Mouse (Mus musculus): Measurements from ENCODE around the gene Nsmce4a. TPM values are rescaled to one million over a fixed set of nuclear protein-coding genes. Genes with fewer than 3 reads are reported as not detected.
"Not testable (repeated sequence)": the region's sequence is repeated elsewhere in the genome, so short reads cannot be mapped to it uniquely, and the experiment has no call there.

The Nsmce4a gene
- polyA plus RNA-seq, 1 experiment from 2014 or later: 152 TPM

DNA sequence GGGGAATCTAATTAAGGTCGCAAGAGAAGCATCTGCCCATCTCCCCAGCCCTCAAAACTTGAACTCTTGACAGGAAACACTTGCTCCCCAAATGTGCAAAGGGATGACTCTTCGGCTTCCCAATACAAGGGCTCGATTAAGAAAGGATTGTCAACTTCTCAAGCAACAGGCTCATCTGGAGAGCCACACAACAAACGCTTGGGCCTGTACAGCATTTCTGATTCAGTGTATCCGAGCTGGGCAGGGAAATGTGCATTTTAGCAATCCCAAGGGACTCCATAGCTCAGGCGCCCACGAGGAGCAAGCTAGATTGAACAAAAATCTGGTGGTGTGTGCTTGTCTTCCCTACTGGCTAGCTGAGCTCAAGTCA lies 26.5 kb downstream of the Nsmce4a start:
- H3K27ac ChIP-seq: peak overlapping the region; percentile 98
- peaks cover 40% of the 10 kb centered on the region for H3K36me3 ChIP-seq
- peak overlapping the region; percentile 81 for H3K4me3 ChIP-seq
- peaks cover 11% of the 10 kb centered on the region for H3K4me1 ChIP-seq
- H3K9me3 ChIP-seq: no peaks in the 10 kb centered on the region
- no peak for DNase-seq (ENCODE audit: low spot score)
- no peaks in the 10 kb centered on the region for H3K27me3 ChIP-seq (ENCODE audit: insufficient read depth, poor library complexity, severe bottlenecking)
- 7% methylated on average over 7 of the region's 7 CpGs for WGBS

DNA sequence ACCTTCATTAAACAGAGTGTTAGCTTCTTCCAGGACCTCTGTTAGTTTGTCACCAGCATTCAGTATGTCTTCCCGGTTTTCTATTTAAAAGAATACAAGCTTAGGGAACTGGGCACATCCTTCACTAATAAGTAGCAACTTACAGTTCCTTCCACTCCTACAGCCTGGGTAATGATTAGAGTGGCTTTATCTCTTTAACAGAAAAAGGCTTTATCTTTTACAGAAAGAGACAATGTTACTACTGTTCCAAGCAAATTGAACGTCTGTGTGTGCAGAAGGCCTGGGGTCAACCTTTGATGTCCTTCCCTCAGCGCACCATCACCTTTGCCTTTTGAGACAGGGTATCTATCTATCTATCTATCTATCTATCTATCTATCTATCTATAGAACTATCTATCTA lies 27.0 kb downstream of the Nsmce4a start:
- WGBS: 58% methylated on average over 3 of the region's 3 CpGs
- Histone ChIP-seq H3K27me3 (ENCODE audit: insufficient read depth, poor library complexity, severe bottlenecking) (no peaks in the 10 kb centered on the region), H3K9me3 (no peaks in the 10 kb centered on the region), H3K36me3 (peaks cover 45% of the 10 kb centered on the region), H3K27ac (peak overlapping the region; percentile 98), H3K4me3 (peak overlapping the region; percentile 81), H3K4me1 (peaks cover 11% of the 10 kb centered on the region)
- no peak for DNase-seq (ENCODE audit: low spot score)

DNA sequence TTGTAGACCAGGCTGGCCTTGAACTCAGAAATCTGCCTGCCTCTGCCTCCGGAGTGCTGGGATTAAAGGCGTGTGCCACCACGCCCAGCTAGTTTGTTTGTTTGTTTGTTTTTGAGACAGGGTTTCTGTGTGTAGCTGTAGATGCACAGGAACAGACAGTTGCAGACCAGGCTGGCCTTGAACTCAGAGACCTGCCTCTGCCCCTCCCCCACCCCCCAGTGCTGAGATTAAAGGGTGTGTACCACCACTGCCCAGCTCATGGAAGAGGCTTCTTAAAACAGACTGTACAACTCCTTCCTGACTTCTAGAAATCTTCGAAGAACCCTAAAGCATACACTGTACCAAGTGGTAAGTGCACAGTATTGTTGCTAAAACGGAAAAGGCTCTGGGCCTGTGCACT lies 27.5 kb downstream of the Nsmce4a start:
- 0 out of 2 replicates have a peak overlapping the region, but pooled peaks have one; percentile 98 for H3K27ac ChIP-seq
- no peaks in the 10 kb centered on the region for H3K9me3 ChIP-seq
- DNase-seq (ENCODE audit: low spot score): peak; percentile 54
- peaks cover 48% of the 10 kb centered on the region for H3K36me3 ChIP-seq
- H3K4me1 ChIP-seq: peaks cover 11% of the 10 kb centered on the region
- no peaks in the 10 kb centered on the region for H3K27me3 ChIP-seq (ENCODE audit: insufficient read depth, poor library complexity, severe bottlenecking)
- WGBS: 89% methylated on average over 5 of the region's 5 CpGs
- peak overlapping the region; percentile 81; the same call in 1 of the 2 replicates for H3K4me3 ChIP-seq

DNA sequence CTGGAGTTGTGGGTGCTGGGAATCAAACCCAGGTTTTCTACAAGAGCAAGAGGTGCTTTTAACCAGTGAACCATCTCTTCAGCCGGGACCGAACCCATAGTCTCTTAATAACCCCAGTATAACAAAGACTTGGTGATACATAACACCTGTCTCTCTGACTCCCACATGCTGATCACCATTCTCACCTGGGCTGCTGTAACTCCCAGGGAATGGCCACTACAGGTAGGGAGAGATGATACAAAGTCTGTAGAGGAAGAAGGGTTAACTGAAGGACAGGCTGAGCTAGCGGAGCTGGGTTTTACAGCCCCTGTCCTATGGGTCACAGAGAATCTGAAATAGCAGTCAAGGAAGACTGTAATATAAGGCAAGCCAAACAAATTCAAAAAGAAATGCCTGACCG lies 29.7 kb downstream of the Nsmce4a start:
- WGBS: 95% methylated on average over 4 of the region's 4 CpGs
- H3K27me3 ChIP-seq (ENCODE audit: insufficient read depth, poor library complexity, severe bottlenecking): no peaks in the 10 kb centered on the region
- peaks cover 70% of the 10 kb centered on the region for H3K36me3 ChIP-seq
- peak; percentile 61 for DNase-seq (ENCODE audit: low spot score)
- H3K27ac ChIP-seq: no peak overlapping the region
- no peaks in the 10 kb centered on the region for H3K9me3 ChIP-seq
- H3K4me1 ChIP-seq: peaks cover 11% of the 10 kb centered on the region
- H3K4me3 ChIP-seq: no peak overlapping the region

DNA sequence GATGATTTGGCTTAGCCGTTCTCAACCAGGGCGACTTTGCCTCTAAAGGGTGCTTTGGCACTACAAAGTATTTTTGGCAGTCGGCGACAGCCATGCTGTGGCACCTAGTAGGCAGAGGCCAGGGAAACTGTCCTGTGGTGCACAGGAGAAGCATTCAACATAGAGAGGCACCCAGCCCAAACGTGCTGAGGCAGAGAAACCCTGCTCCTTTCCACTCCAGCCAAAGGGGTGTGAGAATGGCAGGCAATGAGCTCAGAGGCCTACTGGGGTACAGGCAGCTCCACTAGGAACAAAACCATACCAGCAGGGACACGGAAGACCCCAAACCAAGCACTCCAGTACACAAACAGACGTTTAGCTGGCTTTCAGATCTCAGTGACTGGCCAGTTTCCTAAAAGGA lies 32.7 kb downstream of the Nsmce4a start:
- H3K36me3 ChIP-seq: peaks cover 96% of the 10 kb centered on the region
- H3K27me3 ChIP-seq (ENCODE audit: insufficient read depth, poor library complexity, severe bottlenecking): no peaks in the 10 kb centered on the region
- no peak overlapping the region for H3K27ac ChIP-seq
- no peak overlapping the region for H3K4me3 ChIP-seq
- no peaks in the 10 kb centered on the region for H3K4me1 ChIP-seq
- 84% methylated on average over 7 of the region's 7 CpGs for WGBS
- DNase-seq (ENCODE audit: low spot score): peak; percentile 45
- no peaks in the 10 kb centered on the region for H3K9me3 ChIP-seq

DNA sequence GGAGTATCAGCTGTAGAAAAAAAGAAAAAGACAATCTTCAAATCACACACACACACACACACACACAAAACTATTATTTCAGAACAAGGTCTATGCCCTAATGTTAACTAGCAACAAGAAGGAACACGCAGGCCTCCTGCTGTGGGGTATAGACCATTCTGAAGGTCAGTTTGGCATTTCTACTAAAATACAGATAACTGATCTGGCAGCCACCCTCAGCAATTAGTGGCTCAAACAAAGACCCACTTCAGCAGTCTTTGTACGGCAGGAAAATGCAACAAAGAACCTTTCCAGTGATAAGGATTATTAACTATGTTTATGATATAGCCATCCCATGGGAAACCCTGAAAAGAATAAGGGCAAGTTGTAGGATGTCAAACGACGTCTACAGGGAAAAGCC lies 35.9 kb downstream of the Nsmce4a start:
- Histone ChIP-seq H3K27ac (no peak overlapping the region), H3K4me1 (no peaks in the 10 kb centered on the region), H3K27me3 (ENCODE audit: insufficient read depth, poor library complexity, severe bottlenecking) (no peaks in the 10 kb centered on the region), H3K36me3 (peaks cover 92% of the 10 kb centered on the region), H3K4me3 (no peak overlapping the region), H3K9me3 (no peaks in the 10 kb centered on the region)
- WGBS: 90% methylated on average over 4 of the region's 4 CpGs
- DNase-seq (ENCODE audit: low spot score): no peak

DNA sequence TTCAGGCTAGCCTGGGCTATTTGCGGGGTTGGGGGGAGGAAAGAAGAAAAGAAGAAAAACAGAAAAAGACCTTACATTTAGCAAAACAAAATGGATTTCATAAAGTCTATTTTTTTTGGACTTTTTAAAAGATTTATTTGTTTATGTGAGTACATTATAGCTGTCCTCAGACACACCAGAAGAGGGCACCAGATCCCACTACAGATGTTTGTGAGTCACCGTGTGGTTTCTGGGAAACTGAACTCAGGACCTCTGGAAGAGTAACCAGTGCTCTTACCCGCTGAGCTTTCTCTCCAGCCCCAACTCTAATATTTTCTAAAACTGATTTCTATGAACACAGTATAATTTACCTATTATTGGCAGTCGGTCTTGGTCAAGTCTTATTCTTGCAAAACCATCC lies 37.7 kb downstream of the Nsmce4a start:
- H3K4me3 ChIP-seq: no peak overlapping the region
- no peaks in the 10 kb centered on the region for H3K27me3 ChIP-seq (ENCODE audit: insufficient read depth, poor library complexity, severe bottlenecking)
- peak; percentile 16 for DNase-seq (ENCODE audit: low spot score)
- no peaks in the 10 kb centered on the region for H3K9me3 ChIP-seq
- 89% methylated on average over 4 of the region's 4 CpGs for WGBS
- H3K27ac ChIP-seq: no peak overlapping the region
- no peaks in the 10 kb centered on the region for H3K4me1 ChIP-seq
- H3K36me3 ChIP-seq: peaks cover 85% of the 10 kb centered on the region

DNA sequence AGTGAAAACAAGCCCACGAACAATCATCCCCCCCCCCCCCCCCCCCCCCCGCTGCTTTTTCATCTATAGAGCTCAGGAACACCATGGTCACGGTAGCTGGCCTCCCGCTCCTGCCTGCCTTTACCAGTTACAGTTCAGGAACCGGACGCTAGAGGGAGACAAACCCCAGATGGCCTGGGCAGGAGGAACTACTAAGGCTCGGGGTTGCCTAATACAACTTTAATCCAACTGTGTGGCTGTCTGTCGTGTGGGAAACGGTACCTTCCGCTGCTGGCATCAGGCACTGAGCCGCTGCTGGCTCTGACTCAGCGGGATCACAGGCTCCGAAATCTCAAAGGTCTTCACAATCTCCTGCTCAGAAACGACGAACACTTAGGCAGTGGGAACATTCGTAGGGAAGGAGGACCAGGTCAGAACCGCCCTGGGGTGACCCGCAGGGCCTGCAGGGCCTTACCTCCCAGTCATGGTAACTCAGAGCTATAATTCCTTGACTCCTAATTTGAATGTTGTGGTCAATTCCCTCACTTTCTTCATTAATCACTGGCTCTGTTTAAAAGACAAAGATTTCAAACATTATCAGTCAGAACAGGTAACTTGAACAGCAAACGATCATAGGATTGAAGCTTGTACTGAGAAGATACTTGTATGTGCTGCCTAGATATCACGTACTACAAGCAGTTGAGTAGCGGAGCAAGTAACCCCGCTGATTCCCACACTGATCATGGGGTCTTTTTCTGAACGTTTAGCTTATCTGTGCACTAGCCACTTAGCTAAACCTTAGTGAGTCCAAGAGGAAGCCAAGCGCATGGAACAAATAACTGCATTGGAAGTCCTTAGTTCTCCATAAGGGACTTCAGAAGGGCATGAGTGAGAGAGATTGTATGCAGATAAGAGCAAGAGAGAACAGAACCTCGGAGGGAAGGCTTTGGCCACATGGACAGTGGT lies 39.3 kb downstream of the Nsmce4a start:
- no peaks in the 10 kb centered on the region for H3K27me3 ChIP-seq (ENCODE audit: insufficient read depth, poor library complexity, severe bottlenecking)
- 52% methylated on average over 23 of the region's 25 CpGs for WGBS
- peaks cover 78% of the 10 kb centered on the region for H3K36me3 ChIP-seq
- H3K27ac ChIP-seq: no peak overlapping the region
- no peaks in the 10 kb centered on the region for H3K9me3 ChIP-seq
- H3K4me3 ChIP-seq: no peak overlapping the region
- no peaks in the 10 kb centered on the region for H3K4me1 ChIP-seq
- DNase-seq (ENCODE audit: low spot score): peak; percentile 91

DNA sequence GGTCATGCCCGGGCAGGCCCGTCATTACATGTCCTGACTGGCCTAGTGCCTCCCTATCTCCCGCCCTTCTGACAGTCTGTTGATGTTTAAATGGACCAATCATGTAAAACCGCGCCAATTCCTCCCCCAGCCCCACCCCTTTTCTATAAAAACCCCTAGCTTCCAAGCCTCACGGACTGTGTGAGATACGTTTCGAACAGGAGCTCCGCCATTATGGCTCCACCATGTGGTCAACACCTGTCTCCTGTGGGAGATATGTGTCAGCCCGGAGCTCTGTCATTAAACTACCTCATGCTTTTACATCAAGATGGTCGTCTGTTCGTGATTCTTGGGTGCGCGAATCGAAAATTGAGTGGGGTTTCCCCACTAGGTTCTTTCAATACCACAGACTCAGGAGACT lies 41.8 kb downstream of the Nsmce4a start:
- H3K27me3 ChIP-seq (ENCODE audit: insufficient read depth, poor library complexity, severe bottlenecking); H3K9me3 ChIP-seq; DNase-seq (ENCODE audit: low spot score); H3K4me1 ChIP-seq; H3K4me3 ChIP-seq; H3K27ac ChIP-seq: not testable (repeated sequence)
- WGBS: 94% methylated on average over 15 of the region's 15 CpGs
- H3K36me3 ChIP-seq: peaks cover 54% of the 10 kb centered on the region

DNA sequence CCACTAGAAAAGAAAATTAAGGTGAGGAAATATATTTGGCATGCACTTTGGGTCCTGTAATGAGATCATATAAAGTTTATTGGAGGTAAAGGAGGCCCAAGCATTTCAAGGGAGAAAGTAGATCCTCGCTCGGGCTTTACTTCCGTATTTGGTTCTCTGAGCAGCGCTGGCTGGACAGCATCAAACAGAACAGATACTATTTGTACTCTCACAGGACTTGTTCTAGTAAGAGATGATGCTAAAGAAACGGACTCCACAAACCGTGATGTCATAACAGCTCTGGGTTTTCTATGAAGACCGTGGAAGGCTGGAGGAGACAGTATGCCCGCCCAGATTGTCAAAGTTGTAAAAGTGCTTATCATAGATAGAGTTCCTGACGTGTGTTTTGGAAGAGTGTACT lies 45.6 kb downstream of the Nsmce4a start:
- DNase-seq (ENCODE audit: low spot score): no peak
- Histone ChIP-seq H3K4me1 (no peaks in the 10 kb centered on the region), H3K27ac (peak overlapping the region; percentile 42; the same call in 1 of the 2 replicates), H3K27me3 (ENCODE audit: insufficient read depth, poor library complexity, severe bottlenecking) (no peaks in the 10 kb centered on the region), H3K4me3 (no peak overlapping the region), H3K9me3 (no peaks in the 10 kb centered on the region), H3K36me3 (peaks cover 21% of the 10 kb centered on the region)
- WGBS: 73% methylated on average over 9 of the region's 9 CpGs

DNA sequence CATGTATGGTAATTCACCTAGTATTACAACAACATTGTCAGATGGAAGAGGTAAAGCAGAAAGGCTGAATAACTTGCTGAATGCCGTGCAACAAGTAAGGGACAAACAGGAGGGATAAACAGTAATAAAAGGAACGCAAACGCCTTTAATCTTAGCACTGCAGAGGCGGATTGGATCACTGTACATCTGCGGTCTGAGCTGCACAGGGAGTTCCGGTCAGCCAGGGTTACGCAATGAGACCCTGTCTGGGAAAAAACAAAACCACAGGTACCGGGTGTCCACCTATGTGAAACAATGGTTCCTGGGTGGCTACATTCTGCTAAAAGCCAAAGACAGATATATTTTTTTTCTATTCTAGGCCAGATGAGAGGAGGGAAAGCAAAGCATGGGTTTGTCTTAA lies 49.5 kb downstream of the Nsmce4a start:
- WGBS: 91% methylated on average over 8 of the region's 8 CpGs
- Histone ChIP-seq H3K4me1 (peaks cover 14% of the 10 kb centered on the region), H3K9me3 (no peaks in the 10 kb centered on the region), H3K4me3 (no peak overlapping the region), H3K36me3 (no peaks in the 10 kb centered on the region), H3K27ac (no peak overlapping the region), H3K27me3 (ENCODE audit: insufficient read depth, poor library complexity, severe bottlenecking) (no peaks in the 10 kb centered on the region)
- no peak for DNase-seq (ENCODE audit: low spot score)

DNA sequence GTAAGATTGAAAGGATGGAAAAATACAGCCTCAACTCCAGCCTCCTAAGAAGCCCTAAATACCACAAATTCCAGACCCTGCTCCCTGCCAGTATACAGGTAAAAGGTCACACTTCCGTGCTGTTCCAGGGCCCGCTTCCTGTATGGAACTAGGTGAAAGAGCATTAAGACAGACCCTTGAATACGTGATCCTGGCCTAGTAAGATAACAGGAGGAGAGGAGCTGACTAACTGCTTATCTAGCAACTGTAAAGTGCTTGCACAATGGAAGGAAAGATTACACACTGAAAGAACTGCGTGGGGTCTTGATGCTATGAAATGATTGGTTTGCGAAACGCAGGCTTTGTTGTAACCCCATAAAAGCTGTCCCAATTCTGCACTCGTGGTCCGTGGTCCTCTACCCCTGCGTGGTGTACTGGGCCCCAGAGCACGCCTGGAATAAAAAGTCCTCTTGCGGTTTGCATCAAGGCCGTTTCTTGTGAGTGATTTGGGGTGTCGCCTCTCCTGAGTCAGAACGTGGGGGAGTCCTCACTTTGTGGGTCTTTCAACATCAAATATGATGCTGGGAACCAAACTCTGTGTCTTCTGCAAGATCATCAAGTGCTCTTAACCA lies 52.0 kb downstream of the Nsmce4a start:
- peak overlapping the region; percentile 100; the same call in 1 of the 2 replicates for H3K27ac ChIP-seq
- peak overlapping the region; percentile 84; the same call in 1 of the 2 replicates for H3K4me3 ChIP-seq
- H3K36me3 ChIP-seq: no peaks in the 10 kb centered on the region
- no peak for DNase-seq (ENCODE audit: low spot score)
- H3K9me3 ChIP-seq: no peaks in the 10 kb centered on the region
- no peaks in the 10 kb centered on the region for H3K27me3 ChIP-seq (ENCODE audit: insufficient read depth, poor library complexity, severe bottlenecking)
- WGBS: 71% methylated on average over 14 of the region's 14 CpGs
- H3K4me1 ChIP-seq: peaks cover 27% of the 10 kb centered on the region

DNA sequence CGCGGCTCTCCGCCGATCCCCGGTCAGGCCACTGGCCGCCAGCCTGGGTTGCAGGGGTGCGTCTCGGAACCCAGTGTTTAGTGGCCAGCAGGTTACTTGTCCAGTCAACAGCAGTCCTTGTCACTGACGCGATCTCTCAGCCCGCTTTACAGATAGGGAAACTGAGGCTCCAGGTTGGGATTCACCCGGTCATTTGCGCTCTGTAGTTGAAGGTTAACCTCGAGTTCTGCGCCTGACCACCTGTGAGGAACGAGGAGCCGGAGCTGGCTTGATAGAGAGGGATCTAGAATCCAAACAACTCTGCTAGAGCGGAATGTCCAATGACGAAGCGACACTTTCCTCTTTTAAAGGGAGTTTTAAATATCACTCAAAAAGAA lies 52.9 kb downstream of the Nsmce4a start, which contains the start of gene Ate1:
TSS of gene Ate1 (minus strand) at position 321 of the 377 bp plus-strand sequence.
- peak within 1 kb of the TSS; percentile 100 for H3K27ac ChIP-seq
- no peak for DNase-seq (ENCODE audit: low spot score)
- H3K27me3 ChIP-seq (ENCODE audit: insufficient read depth, poor library complexity, severe bottlenecking): no peaks in the 10 kb centered on the region
- peak within 1 kb of the TSS; percentile 84 for H3K4me3 ChIP-seq
- H3K36me3 ChIP-seq: peaks cover 2% of the 10 kb centered on the region
- no peaks in the 10 kb centered on the region for H3K9me3 ChIP-seq
- H3K4me1 ChIP-seq: peaks cover 27% of the 10 kb centered on the region
- WGBS: 19% methylated on average over 20 of the region's 20 CpGs
